Mouse (Mus musculus): ENCODE measurements at regions not wholly inside any gene's neighbourhood (a gene's known extent, or its start where the extent isn't known, plus 50 kb on each side); places are given as distances from the start of the nearest gene placed in this dataset.

DNA sequence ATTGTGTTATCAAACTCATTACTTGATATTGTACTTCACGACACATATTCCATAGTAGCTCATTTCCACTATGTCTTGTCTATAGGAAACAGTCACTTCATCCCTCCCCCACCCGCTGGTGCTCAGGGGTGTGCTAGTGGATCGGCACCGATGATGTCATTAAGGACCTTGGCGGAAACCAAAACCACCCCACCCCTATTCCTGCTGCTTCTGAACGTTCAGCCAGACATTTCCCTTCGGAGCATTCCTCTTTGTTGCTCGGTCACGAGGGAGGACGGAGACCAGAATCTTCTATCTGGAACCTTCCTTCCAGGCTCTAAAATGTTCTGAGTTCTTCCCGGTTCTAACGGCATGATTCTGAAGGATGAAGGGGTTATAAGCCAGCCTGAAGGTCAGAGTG lies 132.3 kb upstream of the Gas1 start:
- no peaks in the 10 kb centered on the region for H3K9me3 ChIP-seq (ENCODE audit: control insufficient read depth, low read length)
- no peak overlapping the region for H3K9ac ChIP-seq (ENCODE audit: low read depth, low read length)
- no peak for DNase-seq (ENCODE audit: low spot score)
- H3K27me3 ChIP-seq (ENCODE audit: control insufficient read depth, insufficient read depth, low read length), result no peaks in the 10 kb centered on the region
- H3K36me3 ChIP-seq (ENCODE audit: control insufficient read depth, insufficient read depth, low read length), result no peaks in the 10 kb centered on the region
- no peak overlapping the region for H3K4me3 ChIP-seq (ENCODE audit: low read depth, low read length)
- no peak for ATAC-seq (ENCODE audit: low FRiP score)
- H3K27ac ChIP-seq (ENCODE audit: low read depth, low read length), result no peak overlapping the region
- 93% methylated on average over 12 of the region's 12 CpGs for WGBS
- H3K4me1 ChIP-seq (replicated peaks; ENCODE audit: control insufficient read depth, insufficient read depth, low read length), result no peaks in the 10 kb centered on the region
- no peak overlapping the region for H3K4me2 ChIP-seq (replicated peaks; ENCODE audit: low read depth, low read length)

DNA sequence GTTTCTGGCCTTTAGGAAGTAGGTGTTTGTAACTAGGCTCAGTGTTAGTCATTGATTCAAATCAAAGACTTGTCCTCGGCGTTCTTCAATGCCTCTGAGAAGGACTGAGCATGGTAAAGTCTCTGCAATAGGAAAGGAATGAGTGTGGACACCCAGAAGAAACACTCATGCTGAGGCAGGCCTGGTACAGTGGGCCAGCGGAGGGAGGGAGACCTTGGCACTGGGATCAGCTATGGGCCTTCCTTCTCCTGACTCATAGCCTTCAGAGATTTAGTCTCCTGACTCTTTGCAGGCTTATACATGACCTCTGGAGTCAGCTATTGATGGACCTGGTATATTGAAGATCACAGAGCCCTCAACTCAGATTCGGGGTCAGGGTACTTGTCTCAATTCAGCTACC lies 132.8 kb upstream of the Gas1 start:
- Histone ChIP-seq H3K27me3 (ENCODE audit: control insufficient read depth, insufficient read depth, low read length) (no peaks in the 10 kb centered on the region), H3K9ac (ENCODE audit: low read depth, low read length) (no peak overlapping the region)

GRCm38 (mm10) chr13:60312397-60313085 lies 135.4 kb upstream of the Gas1 start:
- H3K9ac ChIP-seq (ENCODE audit: low read depth, low read length), result no peak overlapping the region
- H3K36me3 ChIP-seq (ENCODE audit: control insufficient read depth, insufficient read depth, low read length), result no peaks in the 10 kb centered on the region
- H3K4me1 ChIP-seq (replicated peaks; ENCODE audit: control insufficient read depth, insufficient read depth, low read length), result no peaks in the 10 kb centered on the region
- no peaks in the 10 kb centered on the region for H3K9me3 ChIP-seq (ENCODE audit: control insufficient read depth, low read length)
- no peak overlapping the region for H3K4me3 ChIP-seq (ENCODE audit: low read depth, low read length)
- no peaks in the 10 kb centered on the region for H3K27me3 ChIP-seq (ENCODE audit: control insufficient read depth, insufficient read depth, low read length)
- 79% methylated on average over 7 of the region's 7 CpGs for WGBS
- DNase-seq (ENCODE audit: low spot score) (no peak), ATAC-seq (ENCODE audit: low FRiP score) (no peak)
- H3K4me2 ChIP-seq (replicated peaks; ENCODE audit: low read depth, low read length), result no peak overlapping the region
- H3K27ac ChIP-seq (ENCODE audit: low read depth, low read length), result no peak overlapping the region

More for the DNA sequence above, 132.8 kb upstream of the Gas1 start:
- 91% methylated on average over 4 of the region's 4 CpGs for WGBS
- H3K9me3 ChIP-seq (ENCODE audit: control insufficient read depth, low read length), result no peaks in the 10 kb centered on the region
- no peak overlapping the region for H3K27ac ChIP-seq (ENCODE audit: low read depth, low read length)
- no peak overlapping the region for H3K4me3 ChIP-seq (ENCODE audit: low read depth, low read length)
- DNase-seq (ENCODE audit: low spot score) (no peak), ATAC-seq (ENCODE audit: low FRiP score) (no peak)
- no peaks in the 10 kb centered on the region for H3K36me3 ChIP-seq (ENCODE audit: control insufficient read depth, insufficient read depth, low read length)
- H3K4me2 ChIP-seq (replicated peaks; ENCODE audit: low read depth, low read length), result no peak overlapping the region
- H3K4me1 ChIP-seq (replicated peaks; ENCODE audit: control insufficient read depth, insufficient read depth, low read length), result no peaks in the 10 kb centered on the region

DNA sequence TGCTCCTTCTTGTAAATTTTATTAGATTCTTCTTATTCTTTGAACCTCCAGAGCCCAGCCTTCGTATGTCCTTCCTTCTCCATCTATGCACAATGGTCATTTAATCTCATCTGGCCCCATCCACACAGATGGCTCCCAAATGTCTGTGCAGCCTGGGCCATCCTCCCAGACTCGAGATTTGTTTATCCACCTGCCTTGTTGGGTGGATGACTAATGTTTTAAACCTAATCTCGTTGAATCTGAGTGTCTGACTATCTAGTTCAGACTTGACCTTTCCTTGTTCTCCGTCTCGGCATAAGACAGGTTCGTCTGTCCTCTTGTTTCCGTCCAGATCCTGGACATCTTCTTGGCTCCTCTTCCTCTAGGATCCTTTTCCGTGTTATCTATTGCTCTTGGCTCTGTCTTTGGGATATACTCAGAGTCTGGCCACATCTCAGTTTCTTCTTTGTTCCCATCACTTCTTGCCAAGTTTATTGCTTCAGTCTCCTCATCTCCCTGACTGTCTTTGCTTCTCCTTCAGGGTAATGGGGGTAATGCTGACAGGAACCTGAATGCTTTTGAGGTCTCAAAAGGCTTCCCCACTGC lies 141.4 kb upstream of the Gas1 start:
- H3K4me1 ChIP-seq (replicated peaks; ENCODE audit: control insufficient read depth, insufficient read depth, low read length), result no peaks in the 10 kb centered on the region
- ATAC-seq (ENCODE audit: low FRiP score) (no peak), DNase-seq (ENCODE audit: low spot score) (no peak)
- H3K9ac ChIP-seq (ENCODE audit: low read depth, low read length), result no peak overlapping the region
- no peak overlapping the region for H3K4me3 ChIP-seq (ENCODE audit: low read depth, low read length)
- no peaks in the 10 kb centered on the region for H3K9me3 ChIP-seq (ENCODE audit: control insufficient read depth, low read length)
- no peaks in the 10 kb centered on the region for H3K36me3 ChIP-seq (ENCODE audit: control insufficient read depth, insufficient read depth, low read length)
- H3K4me2 ChIP-seq (replicated peaks; ENCODE audit: low read depth, low read length), result no peak overlapping the region
- 82% methylated on average over 8 of the region's 8 CpGs for WGBS
- no peaks in the 10 kb centered on the region for H3K27me3 ChIP-seq (ENCODE audit: control insufficient read depth, insufficient read depth, low read length)
- no peak overlapping the region for H3K27ac ChIP-seq (ENCODE audit: low read depth, low read length)

DNA sequence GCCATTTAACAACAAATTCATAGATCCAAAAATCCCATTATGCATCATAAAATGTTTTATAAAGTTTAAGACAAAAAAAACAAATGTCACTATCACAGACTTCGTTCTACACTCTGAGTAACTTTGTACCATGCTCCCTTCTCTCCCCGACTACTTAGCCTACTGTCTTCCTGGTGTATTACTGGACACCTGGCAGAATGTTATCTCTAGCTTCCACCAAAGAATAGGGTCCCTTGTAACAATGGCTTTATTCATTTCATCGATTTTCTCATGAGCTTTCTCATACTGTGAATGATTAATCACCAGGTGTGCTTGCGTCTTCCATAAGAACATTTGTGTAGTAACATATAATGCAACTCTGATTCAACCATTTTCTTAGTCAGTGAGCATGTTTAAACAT lies 142.1 kb upstream of the Gas1 start:
- Histone ChIP-seq H3K9ac (ENCODE audit: low read depth, low read length) (no peak overlapping the region), H3K4me1 (replicated peaks; ENCODE audit: control insufficient read depth, insufficient read depth, low read length) (no peaks in the 10 kb centered on the region), H3K4me2 (replicated peaks; ENCODE audit: low read depth, low read length) (no peak overlapping the region), H3K27ac (ENCODE audit: low read depth, low read length) (no peak overlapping the region), H3K4me3 (ENCODE audit: low read depth, low read length) (no peak overlapping the region), H3K27me3 (ENCODE audit: control insufficient read depth, insufficient read depth, low read length) (no peaks in the 10 kb centered on the region), H3K36me3 (ENCODE audit: control insufficient read depth, insufficient read depth, low read length) (no peaks in the 10 kb centered on the region), H3K9me3 (ENCODE audit: control insufficient read depth, low read length) (no peaks in the 10 kb centered on the region)
- ATAC-seq (ENCODE audit: low FRiP score) (no peak), DNase-seq (ENCODE audit: low spot score) (no peak)
- WGBS, result 83% methylated on average over 4 of the region's 4 CpGs

DNA sequence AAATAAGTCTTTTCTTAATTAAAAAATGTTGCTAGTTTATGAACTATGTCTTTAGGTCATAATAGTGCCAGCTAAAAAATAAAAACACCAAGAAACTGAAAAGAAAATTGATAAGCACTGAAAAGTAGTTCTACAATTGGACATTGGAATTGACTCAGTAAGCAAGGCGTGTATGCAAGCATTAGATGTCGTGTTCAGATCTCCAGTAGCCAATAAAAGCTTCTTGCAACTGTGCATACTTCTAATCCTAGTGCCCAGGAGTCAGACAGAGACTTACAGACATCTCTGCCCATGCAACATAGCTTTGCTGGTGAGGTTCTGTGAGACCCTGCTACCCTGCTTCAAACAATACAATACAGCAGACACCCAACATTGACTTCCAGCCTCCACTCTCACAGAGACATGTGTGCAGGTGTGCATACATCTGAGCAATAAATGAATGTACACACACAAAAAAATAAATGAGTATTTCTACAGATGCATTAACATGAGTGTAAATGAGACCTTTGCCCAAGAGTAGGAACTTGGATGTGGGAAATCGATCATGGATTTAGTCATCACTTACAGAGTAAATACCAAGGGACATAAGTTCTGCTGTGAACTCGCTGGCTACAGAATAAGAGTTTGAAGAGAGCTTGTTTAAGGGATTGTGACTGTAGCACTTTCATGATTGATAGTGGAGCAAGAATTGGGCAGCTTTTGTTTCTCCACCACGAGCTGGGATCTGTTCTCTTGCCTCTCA lies 142.9 kb upstream of the Gas1 start:
- DNase-seq (ENCODE audit: low spot score), result no peak
- no peaks in the 10 kb centered on the region for H3K36me3 ChIP-seq (ENCODE audit: control insufficient read depth, insufficient read depth, low read length)
- H3K27me3 ChIP-seq (ENCODE audit: control insufficient read depth, insufficient read depth, low read length), result no peaks in the 10 kb centered on the region
- H3K4me3 ChIP-seq (ENCODE audit: low read depth, low read length), result no peak overlapping the region
- no peak overlapping the region for H3K9ac ChIP-seq (ENCODE audit: low read depth, low read length)
- no peak for ATAC-seq (ENCODE audit: low FRiP score)
- WGBS, result 72% methylated on average over 5 of the region's 5 CpGs
- no peak overlapping the region for H3K4me2 ChIP-seq (replicated peaks; ENCODE audit: low read depth, low read length)
- no peaks in the 10 kb centered on the region for H3K9me3 ChIP-seq (ENCODE audit: control insufficient read depth, low read length)
- H3K27ac ChIP-seq (ENCODE audit: low read depth, low read length), result no peak overlapping the region
- no peaks in the 10 kb centered on the region for H3K4me1 ChIP-seq (replicated peaks; ENCODE audit: control insufficient read depth, insufficient read depth, low read length)

DNA sequence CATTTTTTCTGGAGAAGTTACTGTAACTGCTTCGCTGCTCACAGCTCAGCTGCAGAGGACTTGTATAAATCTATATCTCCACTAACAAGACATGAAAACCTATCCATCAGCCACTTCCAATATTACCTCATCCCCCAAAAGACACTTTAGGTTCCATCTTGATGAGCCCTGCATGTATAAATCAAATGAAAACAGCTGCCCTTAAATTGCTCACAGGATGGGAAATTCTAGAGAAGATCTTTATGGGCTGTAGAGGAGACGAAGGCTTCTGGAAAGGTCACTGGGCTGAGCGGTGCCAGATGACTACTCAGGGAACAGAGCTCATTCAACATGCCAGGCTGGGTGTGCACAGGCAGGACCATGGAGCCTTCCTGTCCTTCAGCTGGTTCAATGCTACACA lies 145.4 kb upstream of the Gas1 start:
- H3K4me1 ChIP-seq (replicated peaks; ENCODE audit: control insufficient read depth, insufficient read depth, low read length), result no peaks in the 10 kb centered on the region
- DNase-seq (ENCODE audit: low spot score) (no peak), ATAC-seq (ENCODE audit: low FRiP score) (no peak)
- H3K27ac ChIP-seq (ENCODE audit: low read depth, low read length), result no peak overlapping the region
- no peak overlapping the region for H3K4me2 ChIP-seq (replicated peaks; ENCODE audit: low read depth, low read length)
- no peak overlapping the region for H3K4me3 ChIP-seq (ENCODE audit: low read depth, low read length)
- no peaks in the 10 kb centered on the region for H3K36me3 ChIP-seq (ENCODE audit: control insufficient read depth, insufficient read depth, low read length)
- H3K9me3 ChIP-seq (ENCODE audit: control insufficient read depth, low read length), result no peaks in the 10 kb centered on the region
- H3K9ac ChIP-seq (ENCODE audit: low read depth, low read length), result no peak overlapping the region
- no peaks in the 10 kb centered on the region for H3K27me3 ChIP-seq (ENCODE audit: control insufficient read depth, insufficient read depth, low read length)
- whole genome bisulfite sequencing, result 85% methylated on average over 3 of the region's 3 CpGs

- WGBS, result 65% methylated on average over 9 of the region's 9 CpGs
- H3K27me3 ChIP-seq (ENCODE audit: control insufficient read depth, insufficient read depth, low read length), result no peaks in the 10 kb centered on the region
- no peaks in the 10 kb centered on the region for H3K36me3 ChIP-seq (ENCODE audit: control insufficient read depth, insufficient read depth, low read length)
- H3K9me3 ChIP-seq (ENCODE audit: control insufficient read depth, low read length), result no peaks in the 10 kb centered on the region
- H3K4me3 ChIP-seq (ENCODE audit: low read depth, low read length), result no peak overlapping the region
- no peak overlapping the region for H3K9ac ChIP-seq (ENCODE audit: low read depth, low read length)
- DNase-seq (ENCODE audit: low spot score) (no peak), ATAC-seq (ENCODE audit: low FRiP score) (no peak)
- H3K4me1 ChIP-seq (replicated peaks; ENCODE audit: control insufficient read depth, insufficient read depth, low read length), result no peaks in the 10 kb centered on the region
- no peak overlapping the region for H3K4me2 ChIP-seq (replicated peaks; ENCODE audit: low read depth, low read length)
- H3K27ac ChIP-seq (ENCODE audit: low read depth, low read length), result no peak overlapping the region
Measured at GRCm38 (mm10) chr13:60330475-60331258, 153.5 kb upstream of the Gas1 start.

Data from hindbrain, embryonic 11.5 days (tissue).